Mouse (Mus musculus) MEL (cell line): Measurements from ENCODE around the gene A730009L09Rik.

ENCODE experiments used
- CTCF ChIP-seq, 3 experiments: IDR thresholded peaks in 2 of 3; conservative IDR thresholded peaks in 1 of 3; 2 replicates each; pipeline ENCODE4 v1.5.1; 2011 to 2012; ENCODE audit warnings: low read length in 3 of 3, low read depth in 2 of 3, mild to moderate bottlenecking in 2 of 3, improper control_type of control experiment in 1 of 3, inconsistent platforms in 1 of 3, mixed read lengths in 1 of 3, moderate library complexity in 1 of 3; ENCODE audit not compliant: control insufficient read depth in 1 of 3, insufficient read depth in 1 of 3, poor library complexity in 1 of 3, severe bottlenecking in 1 of 3
- HCFC1 ChIP-seq: IDR thresholded peaks from 2 replicates; pipeline ENCODE4 v1.6.1; 2012; ENCODE audit warnings: low read depth, mild to moderate bottlenecking, inconsistent platforms, low read length, improper control_type of control experiment, moderate library complexity
- JUND ChIP-seq: IDR thresholded peaks from 2 replicates; pipeline ENCODE4 v1.6.1; 2011; ENCODE audit warnings: low read depth, mild to moderate bottlenecking, improper control_type of control experiment, low read length
- POLR2A ChIP-seq, 2 experiments: IDR thresholded peaks; 2 replicates each; pipeline ENCODE4 v1.6.1; 2011 to 2012; ENCODE audit warnings: low read length in 2 of 2, mild to moderate bottlenecking in 2 of 2, control low read depth in 1 of 2, improper control_type of control experiment in 1 of 2, low read depth in 1 of 2, moderate library complexity in 1 of 2; ENCODE audit not compliant: control insufficient read depth in 1 of 2, insufficient read depth in 1 of 2, poor library complexity in 1 of 2
- POLR2AphosphoS5 ChIP-seq: IDR thresholded peaks from 2 replicates; pipeline ENCODE4 v1.6.1; 2012; ENCODE audit warnings: low read depth, borderline replicate concordance, mild to moderate bottlenecking, inconsistent platforms, low read length, moderate library complexity, mixed read lengths
- SIN3A ChIP-seq: IDR thresholded peaks from 2 replicates; pipeline ENCODE4 v1.6.1; 2012; ENCODE audit warnings: low read length, improper control_type of control experiment, inconsistent platforms
- ZC3H11A ChIP-seq: IDR thresholded peaks from 2 replicates; pipeline ENCODE4 v1.6.1; 2012; ENCODE audit warnings: low read depth, mild to moderate bottlenecking, inconsistent platforms, low read length, improper control_type of control experiment

- no peak for TF ChIP-seq POLR2AphosphoS5
- TF ChIP-seq POLR2A (IDR thresholded peaks at IDR 0.05; ENCODE audit: control insufficient read depth in 1 of 2, insufficient read depth in 1 of 2, low read depth in 1 of 2, low read length in 2 of 2, poor library complexity in 1 of 2) = no peak
- TF ChIP-seq CTCF (IDR thresholded peaks at IDR 0.05 in 2 of 3, conservative IDR thresholded peaks at IDR 0.05 in 1 of 3; ENCODE audit: control insufficient read depth in 1 of 3, insufficient read depth in 1 of 3, low read depth in 2 of 3, low read length in 3 of 3, poor library complexity in 1 of 3, severe bottlenecking in 1 of 3) = no peak
- TF ChIP-seq ZC3H11A = no peak
- TF ChIP-seq SIN3A = no peak
- TF ChIP-seq JUND = no peak
- no peak for TF ChIP-seq HCFC1
These were observed 37.4 kb upstream of the A730009L09Rik start for GRCm38 (mm10) chr16:84477528-84477927.
